Mouse (Mus musculus) limb, embryonic 14.5 days (tissue): ENCODE measurements around the gene Sgo2a. TPM values are rescaled to one million over a fixed set of nuclear protein-coding genes. Genes with fewer than 3 reads are reported as not detected.

Experiments
- ATAC-seq: fragments of 200-750 bp; cut with Nextera tagmentation; 2 replicates; pipeline ENCODE4 v1.8.0; 2017; ENCODE audit warnings: low read depth, moderate number of reproducible peaks, moderate TSS enrichment; ENCODE audit not compliant: low FRiP score
- DNase-seq: peaks from one replicate; pipeline ENCODE4 v3.0.0-alpha.2; 2015; ENCODE audit warnings: low spot score
- H3K27ac ChIP-seq: fragments of 300-500 bp; sonication (generic); replicated peaks from 2 replicates; pipeline ENCODE4 v1.5.1; 2014; ENCODE audit warnings: low read depth, mild to moderate bottlenecking, low read length, moderate library complexity, mixed read lengths
- H3K27me3 ChIP-seq: fragments of 300-500 bp; sonication (generic); 2 replicates; pipeline ENCODE4 v1.6.1; 2014; ENCODE audit warnings: low read length, mixed read lengths; ENCODE audit not compliant: control insufficient read depth, insufficient read depth
- H3K36me3 ChIP-seq: fragments of 300-500 bp; sonication (generic); 2 replicates; pipeline ENCODE4 v1.6.1; 2014; ENCODE audit warnings: mild to moderate bottlenecking, low read length, moderate library complexity, mixed read lengths; ENCODE audit not compliant: control insufficient read depth, insufficient read depth
- H3K4me1 ChIP-seq: fragments of 300-500 bp; sonication (generic); 2 replicates; pipeline ENCODE4 v1.6.1; 2014; ENCODE audit warnings: antibody characterized with exemption, low read length, mixed read lengths; ENCODE audit not compliant: control insufficient read depth, insufficient read depth
- H3K4me2 ChIP-seq: fragments of 300-500 bp; sonication (generic); replicated peaks from 2 replicates; pipeline ENCODE4 v1.6.1; 2014; ENCODE audit warnings: low read depth, mild to moderate bottlenecking, low read length, moderate library complexity; ENCODE audit not compliant: severe bottlenecking
- H3K4me3 ChIP-seq: fragments of 300-500 bp; sonication (generic); replicated peaks from 2 replicates; pipeline ENCODE4 v1.5.1; 2014; ENCODE audit warnings: low read length
- H3K9ac ChIP-seq: fragments of 300-500 bp; sonication (generic); 2 replicates; pipeline ENCODE4 v1.6.1; 2014; ENCODE audit warnings: mild to moderate bottlenecking, low read depth, low read length, moderate library complexity; ENCODE audit not compliant: severe bottlenecking
- H3K9me3 ChIP-seq: fragments of 300-500 bp; sonication (generic); 2 replicates; pipeline ENCODE4 v1.6.1; 2016; ENCODE audit warnings: low read length; ENCODE audit not compliant: control insufficient read depth
- POLR2A ChIP-seq: fragments of 200-500 bp; IDR thresholded peaks from 2 replicates; pipeline ENCODE4 v1.8.0; 2012; ENCODE audit warnings: inconsistent platforms, mild to moderate bottlenecking, moderate library complexity, borderline replicate concordance; ENCODE audit not compliant: insufficient read depth, insufficient read length; ENCODE audit errors: extremely low read depth
- WGBS: fragments of 180-500 bp; shearing (Covaris S2); extraction: QIAGEN DNeasy Blood & Tissue Kit; methylation state at CpG from one replicate; pipeline ENCODE4 v1.1.7; 2014; 5-methylcytosine and 5-hydroxymethylcytosine counted together
- polyA plus RNA-seq, 2 experiments: library from polyadenylated mRNA; depleted of rRNA in 1 of 2; stranded (reverse) in 1 of 2; unstranded in 1 of 2; fragments of >200 nt; fragmentation: Nextera tagmentation in 1 of 2; extraction: Ambion mirVana in 1 of 2; gene quantifications; 2 replicates each; pipeline versions ENCODE4 v1.2.1 to v1.2.3; 2012 to 2014

The Sgo2a gene
- polyA plus RNA-seq, 2 experiments: 13.2 to 16.4 TPM

- Histone ChIP-seq H3K9me3 (no peaks in the 10 kb centered on the region), H3K27me3 (no peaks in the 10 kb centered on the region), H3K4me1 (no peaks in the 10 kb centered on the region), H3K9ac (no peak overlapping the region), H3K27ac (no peak overlapping the region), H3K36me3 (no peaks in the 10 kb centered on the region), H3K4me3 (no peak overlapping the region), H3K4me2 (no peak overlapping the region)
- TF ChIP-seq POLR2A: no peak
- WGBS: 56% methylated on average over 3 of the region's 3 CpGs
- ATAC-seq (no peak), DNase-seq (no peak)
Observed at GRCm38 (mm10) chr1:58065606-58066005, 69.8 kb downstream of the Sgo2a start.

- H3K4me2 ChIP-seq: no peak overlapping the region
- H3K9me3 ChIP-seq: no peaks in the 10 kb centered on the region
- H3K4me3 ChIP-seq: no peak overlapping the region
- no peaks in the 10 kb centered on the region for H3K36me3 ChIP-seq
- WGBS: 84% methylated on average over 6 of the region's 6 CpGs
- no peak overlapping the region for H3K27ac ChIP-seq
- no peak for ATAC-seq
- no peaks in the 10 kb centered on the region for H3K27me3 ChIP-seq
- DNase-seq: no peak
- H3K9ac ChIP-seq: no peak overlapping the region
- TF ChIP-seq POLR2A: no peak
- no peaks in the 10 kb centered on the region for H3K4me1 ChIP-seq
Observed at GRCm38 (mm10) chr1:58069181-58069580, 73.4 kb downstream of the Sgo2a start.

GRCm38 (mm10) chr1:58070091-58070490, 74.3 kb downstream of the Sgo2a start:
- TF ChIP-seq POLR2A: no peak
- H3K4me2 ChIP-seq: no peak overlapping the region
- H3K36me3 ChIP-seq: no peaks in the 10 kb centered on the region
- no peak overlapping the region for H3K27ac ChIP-seq
- H3K4me1 ChIP-seq: no peaks in the 10 kb centered on the region
- no peak for DNase-seq
- WGBS: 92% methylated on average over 11 of the region's 11 CpGs
- no peaks in the 10 kb centered on the region for H3K27me3 ChIP-seq
- ATAC-seq: no peak
- no peak overlapping the region for H3K9ac ChIP-seq
- no peak overlapping the region for H3K4me3 ChIP-seq
- H3K9me3 ChIP-seq: no peaks in the 10 kb centered on the region

GRCm38 (mm10) chr1:58071006-58071405, 75.2 kb downstream of the Sgo2a start:
- H3K4me2 ChIP-seq: no peak overlapping the region
- no peak for TF ChIP-seq POLR2A
- H3K4me3 ChIP-seq: no peak overlapping the region
- H3K27me3 ChIP-seq: no peaks in the 10 kb centered on the region
- WGBS: 89% methylated on average over 9 of the region's 9 CpGs
- no peak overlapping the region for H3K27ac ChIP-seq
- no peak for DNase-seq
- H3K9me3 ChIP-seq: no peaks in the 10 kb centered on the region
- H3K36me3 ChIP-seq: no peaks in the 10 kb centered on the region
- no peak overlapping the region for H3K9ac ChIP-seq
- no peak for ATAC-seq
- no peaks in the 10 kb centered on the region for H3K4me1 ChIP-seq

- Histone ChIP-seq H3K27me3 (no peaks in the 10 kb centered on the region), H3K4me2 (no peak overlapping the region), H3K36me3 (no peaks in the 10 kb centered on the region), H3K9ac (no peak overlapping the region), H3K9me3 (no peaks in the 10 kb centered on the region), H3K27ac (no peak overlapping the region), H3K4me3 (no peak overlapping the region), H3K4me1 (no peaks in the 10 kb centered on the region)
- ATAC-seq: no peak
- 79% methylated on average over 1 of the region's 1 CpGs for WGBS
- TF ChIP-seq POLR2A: no peak
- DNase-seq: no peak
Observed at GRCm38 (mm10) chr1:58071509-58071908, 75.7 kb downstream of the Sgo2a start.

- Histone ChIP-seq H3K4me1 (no peaks in the 10 kb centered on the region), H3K4me2 (no peak overlapping the region), H3K27ac (no peak overlapping the region), H3K36me3 (no peaks in the 10 kb centered on the region), H3K27me3 (no peaks in the 10 kb centered on the region), H3K4me3 (no peak overlapping the region), H3K9me3 (no peaks in the 10 kb centered on the region), H3K9ac (no peak overlapping the region)
- ATAC-seq (no peak), DNase-seq (no peak)
- no peak for TF ChIP-seq POLR2A
- 66% methylated on average over 2 of the region's 2 CpGs for WGBS
Observed at GRCm38 (mm10) chr1:58072416-58072815, 76.6 kb downstream of the Sgo2a start.
